Mouse (Mus musculus) v-Abl transformed pro-B cells (cell line): Measurements from ENCODE around the gene Sh3d19.

Source experiments
- in situ Hi-C, 2 experiments: fragments of 400-800 bp; cut with MboI; formaldehyde crosslinking; loops; one replicate each; pipeline ENCODE4 v1.15.1; 2025; ENCODE audit not compliant: unreplicated experiment in 2 of 2

Sh3d19 gene

DNA sequence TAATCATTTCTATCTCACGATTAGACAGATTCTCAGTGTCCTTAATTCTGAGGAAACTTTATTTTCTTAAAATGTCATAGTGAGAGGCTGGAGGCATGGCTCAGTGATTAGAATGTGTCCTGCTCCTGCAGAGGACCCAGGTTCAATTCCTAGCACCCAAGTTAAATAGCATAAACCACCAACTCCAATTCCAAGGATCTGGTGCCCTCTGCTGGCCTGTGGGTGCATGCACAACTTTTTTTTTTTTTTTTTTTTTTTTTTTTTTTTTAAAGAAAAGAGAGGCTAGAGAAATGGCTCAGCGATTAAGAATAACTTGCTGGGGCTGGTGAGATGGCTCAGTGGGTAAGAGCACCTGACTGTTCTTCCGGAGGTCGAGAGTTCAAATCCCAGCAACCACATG is 146.0 kb downstream of the Sh3d19 start:
- in situ Hi-C loops, result loop anchor here (10.0 to 25.0 kb wide), 6 partner anchors 542 to 1772 kb away; partner anchors contain the start of genes Gatb (in 2 of the 2), Arfip1 (in 1 of the 2) and Tigd4 (in 1 of the 2)

DNA sequence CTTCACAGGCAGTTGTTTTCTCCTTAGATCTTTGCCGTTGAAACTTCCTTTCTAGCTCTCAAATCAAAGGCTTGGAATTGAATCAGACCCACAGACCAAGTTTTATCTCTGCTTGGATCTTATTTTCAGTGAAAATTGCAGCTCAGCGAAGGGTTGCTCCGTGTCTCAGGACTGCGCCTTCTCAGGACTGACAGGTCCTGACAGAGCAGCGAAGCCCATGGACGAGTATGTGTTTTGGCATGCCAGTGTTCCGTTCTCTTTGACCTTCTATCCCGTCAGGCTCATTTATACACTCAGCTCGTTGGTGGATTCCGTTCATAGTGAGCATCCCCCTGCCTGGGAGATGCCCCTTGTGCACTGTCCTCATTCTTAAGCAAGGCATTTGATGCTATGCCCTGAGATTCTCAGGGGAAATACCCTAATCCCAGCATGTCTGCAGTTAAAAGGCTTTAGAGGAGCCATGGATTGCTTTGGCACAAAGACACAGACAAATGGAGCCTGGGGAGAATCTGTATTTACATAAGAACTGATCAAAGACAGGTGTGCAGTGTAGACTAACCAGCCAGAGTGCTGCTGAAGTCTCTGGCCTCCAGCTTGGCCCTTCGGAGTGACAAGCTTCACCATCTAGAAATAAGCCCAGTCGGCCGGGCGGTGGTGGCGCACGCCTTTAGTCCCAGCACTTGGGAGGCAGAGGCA is 148.5 kb downstream of the Sh3d19 start:
- in situ Hi-C loops, result loop anchor here (10.0 to 25.0 kb wide), 6 partner anchors 545 to 1775 kb away; partner anchors contain the start of genes Gatb (in 2 of the 2), Arfip1 (in 1 of the 2) and Tigd4 (in 1 of the 2)

DNA sequence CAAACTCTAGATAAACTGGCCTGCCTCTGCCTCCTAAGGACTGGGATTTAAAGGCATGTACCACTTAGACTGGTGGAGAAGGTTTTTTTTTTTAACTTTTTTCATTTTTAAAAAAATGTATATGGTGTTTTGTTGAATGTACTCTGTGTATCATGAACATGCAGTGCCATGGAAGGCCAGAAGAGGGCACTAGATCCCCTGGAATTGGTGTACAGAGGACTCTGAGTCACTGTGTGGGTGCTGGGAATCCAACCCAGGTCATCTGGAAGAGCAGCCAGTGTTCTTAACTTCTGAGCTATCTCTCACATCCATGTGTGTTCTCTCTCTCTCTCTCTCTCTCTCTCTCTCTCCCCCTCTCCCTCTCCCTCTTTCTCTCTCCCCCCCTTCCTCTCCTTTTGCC is 151.2 kb downstream of the Sh3d19 start:
- in situ Hi-C loops, result loop anchor here (25.0 kb wide), 3 partner anchors 1185 to 1535 kb away; partner anchors contain the start of genes Arfip1 (in 1 of the 2) and Tigd4 (in 1 of the 2)

DNA sequence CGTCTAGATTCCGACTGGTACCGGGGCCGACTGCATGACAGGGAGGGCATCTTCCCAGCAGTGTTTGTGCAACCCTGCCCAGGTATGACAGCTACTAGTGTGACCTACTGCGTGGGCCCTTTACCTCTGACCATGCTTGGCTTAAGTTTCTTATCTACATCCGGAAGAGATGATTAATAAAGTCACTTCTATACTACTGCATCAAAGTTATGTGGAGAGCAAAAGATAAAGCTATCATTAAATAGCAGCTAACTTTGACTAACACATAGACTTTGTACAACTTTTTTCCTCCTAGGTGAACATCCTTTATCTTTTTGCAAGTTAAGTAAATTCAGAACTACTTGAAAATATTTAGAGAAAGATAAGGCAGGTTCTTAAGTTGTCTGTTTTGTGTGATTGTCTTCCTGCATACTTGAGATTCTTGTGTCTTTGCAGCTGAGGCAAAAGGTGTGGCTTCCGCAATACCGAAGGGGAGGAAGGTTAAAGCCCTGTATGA is 152.4 kb downstream of the Sh3d19 start:
- in situ Hi-C loops, result loop anchor here (25.0 kb wide), 3 partner anchors 1186 to 1536 kb away; partner anchors contain the start of genes Arfip1 (in 1 of the 2) and Tigd4 (in 1 of the 2)

DNA sequence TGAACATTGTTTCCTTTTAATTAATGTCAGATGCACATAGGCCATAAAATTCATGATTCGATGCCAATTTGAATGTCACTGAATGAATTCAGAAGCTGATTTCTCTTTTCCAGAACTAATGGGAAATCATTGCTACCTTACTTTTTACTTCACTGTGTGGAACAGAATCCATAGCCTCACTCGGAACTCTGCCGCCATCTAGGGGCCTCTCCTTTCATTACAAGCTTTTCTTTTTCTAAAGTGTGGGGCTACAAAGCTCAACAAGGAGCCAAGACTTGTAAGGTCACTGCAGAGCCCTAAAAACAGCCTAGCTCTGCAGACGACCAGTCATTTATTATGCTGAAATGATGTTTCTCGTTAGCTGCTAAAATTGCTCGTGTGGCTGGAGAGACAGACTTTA is 158.8 kb downstream of the Sh3d19 start:
- in situ Hi-C loops, result loop anchor here (5.0 to 25.0 kb wide), 4 partner anchors 422 to 1442 kb away; no protein-coding TSS in a partner anchor

DNA sequence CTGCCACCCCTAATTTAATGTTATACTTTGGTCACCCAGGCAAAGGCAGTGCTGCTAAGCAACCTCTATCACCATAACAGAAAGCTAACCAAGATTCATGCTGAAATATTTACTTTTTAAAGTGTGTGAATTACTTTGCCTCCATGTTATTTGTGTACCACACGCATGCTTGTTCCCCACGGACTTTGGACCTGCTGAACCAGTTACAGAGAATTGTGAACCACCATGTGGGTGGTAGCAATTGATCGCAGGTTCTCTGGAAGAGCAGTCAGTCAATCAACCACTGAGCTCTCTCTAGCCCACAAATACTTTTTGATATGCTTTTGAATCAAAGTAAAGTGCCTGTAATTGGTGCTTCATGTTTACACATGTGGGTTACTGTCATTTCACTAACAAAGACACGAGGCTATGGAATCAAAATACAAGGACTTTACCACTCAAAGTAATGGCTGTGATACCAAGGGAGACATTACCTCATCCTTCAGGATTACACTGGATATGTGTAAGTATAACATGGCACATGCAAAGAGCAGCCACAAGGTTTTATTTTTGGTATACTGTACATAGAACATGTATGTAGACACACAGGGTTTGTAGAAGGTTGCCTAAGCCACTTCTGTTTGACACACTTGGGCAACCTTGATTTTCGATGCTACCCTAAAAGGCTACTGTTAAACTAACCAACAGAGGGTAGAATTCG is 164.2 kb downstream of the Sh3d19 start:
- in situ Hi-C loops, result loop anchor here (5.0 to 25.0 kb wide), 4 partner anchors 428 to 1448 kb away; no protein-coding TSS in a partner anchor

DNA sequence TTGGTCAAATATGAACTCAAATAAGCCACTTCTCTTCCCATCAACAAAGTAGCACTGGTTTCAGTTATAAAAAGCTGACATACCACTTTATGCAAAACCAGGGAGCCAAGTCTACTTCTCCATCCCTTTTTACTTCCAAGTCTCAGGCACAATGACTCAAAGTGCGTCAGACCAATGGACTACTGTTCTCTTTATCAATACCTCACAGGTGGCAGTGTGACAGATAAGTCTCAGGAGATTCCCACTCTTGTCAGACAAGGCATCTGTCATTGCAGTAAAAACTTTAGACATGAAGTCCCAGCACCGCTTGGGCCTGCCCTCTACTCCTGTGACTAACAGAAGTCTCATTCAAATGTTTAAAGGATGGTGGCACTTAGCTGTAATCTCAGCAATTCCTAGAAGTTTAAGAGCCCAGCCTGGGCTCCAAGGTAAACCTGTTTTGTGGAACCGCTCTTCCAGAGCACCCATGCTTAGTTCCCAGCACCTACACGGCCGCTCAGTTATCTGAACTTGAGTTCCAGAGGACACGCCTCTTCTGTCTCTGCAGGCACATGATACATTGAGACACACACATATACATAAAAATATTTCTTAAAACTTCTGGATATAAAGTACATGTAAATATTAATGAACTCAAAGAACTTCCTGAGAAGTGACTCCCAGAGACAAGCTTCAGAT is 165.1 kb downstream of the Sh3d19 start:
- in situ Hi-C loops, result loop anchor here (25.0 kb wide), 3 partner anchors 626 to 1449 kb away; no protein-coding TSS in a partner anchor

DNA sequence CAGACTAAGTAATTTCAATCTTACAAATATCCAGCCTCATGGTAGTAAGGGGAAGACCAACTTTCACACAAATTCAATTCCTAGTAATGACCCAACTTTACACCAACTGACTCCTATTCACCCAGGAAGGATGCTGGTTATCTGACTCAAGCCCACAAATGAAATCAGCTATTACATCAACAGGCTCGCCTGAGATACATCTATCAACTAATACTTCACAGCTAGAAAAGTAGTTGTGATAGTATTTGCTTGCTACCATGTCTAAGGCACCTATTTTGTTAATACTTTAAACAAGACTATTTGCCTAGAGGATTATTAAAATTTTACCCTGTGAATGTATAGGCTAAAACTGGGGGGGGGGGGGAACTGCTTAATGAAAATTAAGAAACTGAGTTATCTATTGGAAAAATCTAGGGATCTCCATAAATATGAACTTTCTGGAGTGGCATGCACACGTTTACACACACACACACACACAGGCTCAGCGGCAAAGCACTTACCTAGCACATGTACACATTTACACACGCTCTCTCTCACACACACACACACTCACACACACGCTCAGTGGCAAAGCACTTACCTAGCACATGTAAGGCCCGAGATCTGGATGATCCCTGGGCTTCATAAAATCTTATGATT is 166.1 kb downstream of the Sh3d19 start:
- in situ Hi-C loops, result loop anchor here (25.0 kb wide), 3 partner anchors 625 to 1450 kb away; no protein-coding TSS in a partner anchor

DNA sequence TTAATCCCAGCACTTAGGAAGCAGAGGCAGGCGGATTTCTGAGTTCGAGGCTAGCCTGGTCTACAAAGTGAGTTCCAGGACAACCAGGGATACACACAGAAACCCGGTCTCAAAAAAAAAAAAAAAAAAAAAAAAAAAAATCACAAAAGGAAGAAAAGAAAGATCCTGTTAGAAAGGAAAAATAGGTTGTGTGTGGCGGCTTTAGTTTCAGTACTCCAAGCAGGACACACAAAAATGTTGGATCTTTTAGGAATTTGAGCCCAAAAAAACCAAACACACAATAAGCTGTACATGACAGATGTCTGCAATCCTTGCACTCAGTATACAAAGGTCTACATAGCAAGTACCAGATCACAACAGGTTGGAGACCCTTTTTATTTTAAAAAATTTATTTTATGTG is 168.8 kb downstream of the Sh3d19 start:
- in situ Hi-C loops, result loop anchor here (10.0 to 25.0 kb wide), 6 partner anchors 565 to 1555 kb away; partner anchors contain the start of genes Arfip1 (in 1 of the 2) and Gatb (in 1 of the 2)

DNA sequence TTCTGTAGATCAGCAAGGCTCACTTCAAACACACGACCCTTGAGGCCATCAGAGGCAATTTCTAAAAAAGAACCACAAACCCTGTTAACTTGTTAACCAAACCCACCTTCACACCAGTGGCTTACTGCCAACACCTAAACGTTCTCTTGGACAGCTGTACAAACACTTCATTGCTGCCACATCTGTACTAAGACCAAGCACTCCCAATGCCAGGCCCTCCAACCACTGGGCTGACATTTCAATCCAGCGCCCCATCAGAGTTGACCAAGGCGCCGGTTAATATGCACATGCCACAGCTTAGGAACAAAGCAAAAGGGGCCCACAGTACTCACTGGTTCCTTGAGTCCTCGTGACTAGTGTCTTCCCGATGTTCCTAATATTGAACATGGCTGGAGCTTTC is 170.5 kb downstream of the Sh3d19 start:
- in situ Hi-C loops, result loop anchor here (10.0 to 25.0 kb wide), 6 partner anchors 567 to 1557 kb away; partner anchors contain the start of genes Arfip1 (in 1 of the 2) and Gatb (in 1 of the 2)

DNA sequence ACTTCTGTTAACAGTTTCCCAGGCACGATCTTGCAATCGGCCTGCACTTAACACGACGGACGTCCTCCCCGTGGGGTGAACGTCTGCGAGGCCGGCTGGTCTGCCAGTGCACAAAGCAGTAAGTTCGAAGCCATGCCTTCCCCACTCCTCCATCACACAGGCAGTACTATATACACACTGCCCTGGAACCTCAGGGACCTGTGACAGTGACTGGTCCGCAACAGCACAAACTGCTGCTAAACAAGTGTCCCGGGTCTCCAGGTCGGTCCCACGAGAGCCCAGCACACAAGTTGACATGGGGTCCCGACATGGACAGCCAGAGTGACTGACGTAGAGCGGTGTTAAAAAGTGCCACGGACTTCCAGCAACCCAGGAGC is 171.0 kb downstream of the Sh3d19 start:
- in situ Hi-C loops, result loop anchor here (10.0 to 25.0 kb wide), 6 partner anchors 567 to 1557 kb away; partner anchors contain the start of genes Arfip1 (in 1 of the 2) and Gatb (in 1 of the 2)

DNA sequence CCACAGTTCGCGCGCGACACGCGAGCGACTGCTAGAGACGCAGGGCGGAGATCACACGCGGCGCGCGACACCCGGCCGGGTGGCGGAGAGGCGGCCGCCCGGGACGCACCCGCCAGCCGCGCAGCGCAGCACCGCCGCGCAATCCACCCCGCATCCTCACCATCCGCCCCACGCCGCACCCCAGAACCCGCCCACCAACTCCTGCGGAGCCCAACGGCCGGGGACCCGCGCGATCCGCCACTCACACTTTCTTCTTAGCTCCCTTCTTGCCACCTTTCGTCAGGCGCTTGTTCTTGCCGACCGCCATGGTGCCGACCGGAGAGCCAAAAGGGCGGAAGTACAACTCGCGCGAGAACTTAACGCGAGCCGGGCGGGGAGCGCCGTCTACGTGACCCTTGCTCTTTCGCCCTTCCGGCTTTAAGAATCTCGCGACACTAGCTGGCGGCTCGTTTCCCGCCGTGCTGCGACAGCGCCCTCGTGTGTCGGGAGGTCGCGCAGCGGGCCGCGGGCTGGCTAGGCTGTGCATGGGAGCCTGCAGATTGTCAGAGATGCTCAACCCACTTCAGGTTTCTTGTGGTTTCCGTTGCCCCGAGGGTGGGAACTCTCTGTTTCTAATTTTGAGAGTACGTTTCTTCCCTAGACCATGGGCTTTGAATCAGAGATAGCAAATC is 171.5 kb downstream of the Sh3d19 start, which contains the start of gene Rps3a1:
Rps3a1 (minus strand) TSS at position 440 of the 671 bp plus-strand sequence.
- in situ Hi-C loops, result loop anchor here (10.0 to 25.0 kb wide), 6 partner anchors 568 to 1558 kb away; partner anchors contain the start of genes Arfip1 (in 1 of the 2) and Gatb (in 1 of the 2)

DNA sequence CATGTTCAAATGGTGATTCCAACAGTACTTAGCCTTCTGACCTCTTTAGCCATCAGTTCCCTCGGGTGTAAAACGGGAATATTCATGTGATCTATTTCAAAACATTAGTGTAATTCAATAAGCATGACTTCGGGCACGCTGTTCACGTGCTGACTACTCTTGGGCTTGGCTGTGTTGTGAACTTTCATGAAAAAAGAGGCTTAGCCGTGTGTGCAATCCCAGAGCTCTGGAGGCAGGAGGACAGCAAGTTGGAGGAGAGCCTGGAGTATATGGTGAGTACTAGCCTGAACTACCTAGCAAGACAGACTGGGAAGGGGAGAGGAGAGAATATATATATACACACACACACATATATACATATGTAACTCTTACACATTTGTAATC is 172.0 kb downstream of the Sh3d19 start:
- in situ Hi-C loops, result loop anchor here (10.0 to 25.0 kb wide), 6 partner anchors 568 to 1558 kb away; partner anchors contain the start of genes Arfip1 (in 1 of the 2) and Gatb (in 1 of the 2)

DNA sequence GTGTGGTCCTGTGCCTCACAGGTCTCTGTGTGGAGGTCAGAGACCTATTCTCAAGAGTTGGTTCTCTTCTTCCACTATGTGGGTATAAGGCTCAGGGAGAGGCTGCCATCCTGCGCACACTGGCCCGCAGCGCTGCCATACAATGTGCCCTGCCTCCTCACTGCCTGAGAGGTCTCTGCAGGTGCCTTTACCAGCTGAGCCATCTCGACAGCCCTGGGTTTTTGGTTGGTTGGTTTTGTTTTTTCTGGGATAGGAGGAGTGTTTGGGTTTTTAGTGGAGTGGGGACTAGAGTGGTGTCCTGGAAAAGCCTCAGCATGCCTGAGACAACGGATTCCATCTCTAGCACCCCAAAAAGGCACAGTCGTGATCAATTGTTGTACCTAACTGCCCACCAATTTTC is 172.4 kb downstream of the Sh3d19 start:
- in situ Hi-C loops, result loop anchor here (10.0 to 25.0 kb wide), 6 partner anchors 569 to 1559 kb away; partner anchors contain the start of genes Arfip1 (in 1 of the 2) and Gatb (in 1 of the 2)

DNA sequence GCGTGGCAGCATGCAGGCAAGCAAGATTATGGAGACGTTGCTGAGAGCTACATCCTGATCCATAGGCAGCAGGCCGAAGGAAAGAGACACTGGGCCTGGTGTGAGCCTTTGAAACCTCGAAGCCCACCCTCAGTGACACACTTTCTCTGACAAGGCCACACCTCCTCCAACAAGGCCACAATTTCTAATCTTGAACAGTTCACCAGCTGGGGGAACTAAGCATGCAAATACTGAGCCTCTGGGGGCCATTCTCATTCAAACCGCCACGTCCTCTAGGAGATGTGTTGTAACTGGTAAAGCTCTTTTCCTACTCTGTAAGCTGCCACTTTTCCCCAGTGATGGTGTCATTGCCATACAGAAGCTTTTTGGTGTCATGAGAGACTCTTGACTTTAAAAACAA is 178.2 kb downstream of the Sh3d19 start:
- in situ Hi-C loops, result loop anchor here (10.0 to 25.0 kb wide), 6 partner anchors 574 to 1564 kb away; partner anchors contain the start of genes Arfip1 (in 1 of the 2) and Gatb (in 1 of the 2)

DNA sequence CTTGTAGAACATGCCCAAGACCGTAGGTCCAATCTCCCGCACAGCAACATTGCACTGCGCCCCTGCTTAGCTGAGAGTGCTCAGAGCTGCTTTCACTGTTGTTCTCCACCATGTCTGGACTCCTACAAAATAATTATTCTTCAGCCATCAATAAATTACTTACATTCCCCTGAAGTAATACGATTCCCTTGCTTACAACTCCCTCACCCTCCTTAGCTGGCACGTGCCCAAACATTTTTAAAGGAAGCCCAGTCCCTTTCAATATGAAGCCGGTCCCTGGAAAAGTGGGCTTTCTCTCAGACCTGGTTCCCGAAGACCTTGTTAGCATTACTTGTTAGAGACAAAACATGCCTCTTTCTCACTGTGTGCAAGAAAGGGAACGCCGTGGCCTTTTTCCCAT is 178.6 kb downstream of the Sh3d19 start:
- in situ Hi-C loops, result loop anchor here (10.0 to 25.0 kb wide), 6 partner anchors 575 to 1565 kb away; partner anchors contain the start of genes Arfip1 (in 1 of the 2) and Gatb (in 1 of the 2)

DNA sequence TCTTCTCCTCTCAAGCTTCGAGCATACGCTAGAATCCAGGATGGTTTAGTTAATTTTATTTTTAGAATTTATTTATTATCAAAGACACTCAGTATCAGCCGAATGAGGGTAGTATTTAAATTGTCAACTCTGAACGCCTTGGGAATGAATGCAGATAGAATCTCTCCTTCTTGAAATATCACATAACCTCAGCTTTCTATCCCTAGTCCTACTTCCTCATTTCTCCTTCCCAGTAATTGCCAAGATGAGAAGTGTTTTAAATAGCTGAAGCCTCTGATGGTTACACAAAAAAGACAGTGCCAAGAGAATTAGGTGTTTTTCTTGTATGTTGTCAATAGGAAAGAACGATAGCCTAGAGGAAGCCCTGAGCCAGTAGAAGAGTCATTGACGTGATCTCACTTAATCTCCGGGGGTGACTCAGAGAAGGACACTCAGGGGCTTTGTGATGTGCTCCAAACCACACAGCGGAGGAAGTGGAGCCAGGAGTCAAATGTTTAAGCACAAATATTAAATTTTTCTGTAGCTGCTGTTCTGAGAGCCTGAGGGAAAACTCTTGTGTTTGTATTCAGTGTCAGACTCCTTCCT is 198.0 kb downstream of the Sh3d19 start:
- in situ Hi-C loops, result no loop called here

DNA sequence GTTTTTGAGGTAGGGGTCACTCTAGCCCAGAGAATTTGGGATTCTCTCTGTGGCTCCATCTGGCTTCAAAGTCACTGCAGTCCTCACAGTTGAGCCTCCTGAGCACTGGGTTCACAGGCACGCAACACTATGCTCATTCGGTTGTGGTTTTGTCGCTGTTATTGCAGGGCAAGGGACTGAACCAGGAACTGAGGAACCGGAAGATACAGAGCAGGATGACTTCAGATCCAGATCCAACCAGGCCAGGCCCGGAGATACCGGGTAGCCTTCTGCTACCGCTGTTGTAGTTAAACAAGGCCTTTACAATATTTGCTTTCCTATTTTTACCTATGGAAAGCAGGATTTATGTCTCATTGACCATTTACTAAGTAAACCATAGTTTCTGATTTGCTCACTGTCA is 208.8 kb downstream of the Sh3d19 start:
- in situ Hi-C loops, result no loop called here
